9 mouse cellular contexts compared by ENCODE assay signal in genomic region chr9:124037707-124038106, GRCm38 (mm10). TPM values are rescaled to one million over a fixed set of nuclear protein-coding genes. Genes with fewer than 3 reads are reported as not detected.
A peak's percentile ranks its signal among the peaks of the same experiment; 100 is the strongest.
DNase-seq lines count a peak whose midpoint lies in the region; ATAC-seq lines count a peak whose summit lies in the region.
"Had no signal": no experiment of that assay in that cellular context is flagged by ENCODE, and none has a peak within 500 bp of the region (broad histone marks: within the 10 kb centered on the region; RNA-seq: fewer than 3 reads in every experiment).

No protein-coding gene starts in this region.

- intact Hi-C loops in heart, postnatal 36 days (cut with DNase I) = no loop called here

- no peaks in the 10 kb centered on the region for H3K36me3 ChIP-seq in megakaryocyte, embryonic 14.5 days (replicated peaks; ENCODE audit: low read length)

- H3K9me3 ChIP-seq in megakaryocyte, embryonic 14.5 days = no peaks in the 10 kb centered on the region

- peaks cover 50% of the 10 kb centered on the region for H3K4me1 ChIP-seq in megakaryocyte, embryonic 14.5 days

- peak overlapping the region; percentile 14 for H3K4me3 ChIP-seq in megakaryocyte, embryonic 14.5 days (replicated peaks)

- no peaks in the 10 kb centered on the region for H3K27me3 ChIP-seq in megakaryocyte, embryonic 14.5 days (replicated peaks)

- no peak for ATAC-seq in cerebellum, adult (ENCODE audit: insufficient number of reproducible peaks, low FRiP score, low TSS enrichment)

- peak; percentile 21 to 53 for DNase-seq in cerebellum, postnatal 10 days
- DNase-seq in B cell, adult 2 months = peak; percentile 22 to 23
- peak; percentile 52 for DNase-seq in embryo, embryonic 11 days
- peak; percentile 62 to 63 for DNase-seq in heart, postnatal 36 days
- peak; percentile 18 to 68 for DNase-seq in left cerebral cortex, adult 9 months (ENCODE audit: low spot score in 2 of 2)
- DNase-seq in spleen, postnatal 36 days (ENCODE audit: low spot score in 2 of 2) = peak; percentile 78 to 85

RNA-seq across cellular contexts. Expression of gene Ccr3, which starts 15.9 kb away (rescaled TPM):
- total RNA-seq in heart, postnatal 36 days (2021) = not detected
- 1.5 TPM in 1 of 2 replicates, not detected in the other for polyA plus RNA-seq in megakaryocyte, embryonic 14.5 days (2012; ENCODE audit: insufficient read depth, low replicate concordance)

RNA-seq across cellular contexts. Expression of gene Ccr1l1, which starts 59.5 kb away (rescaled TPM):
- total RNA-seq in heart, postnatal 36 days (2021) = not detected
- polyA plus RNA-seq in megakaryocyte, embryonic 14.5 days (2012; ENCODE audit: insufficient read depth, low replicate concordance) = not detected in 2 replicates
- polyA plus RNA-seq: testis, adult 2 months had no signal

Comparison
In these comparisons a context has a peak if more than half of its experiments do, and no peak if none do; other contexts are left out.
1. DNase-seq: peak in every context shown above with its lines; median percentile 82 in spleen, postnatal 36 days; 62 in heart, postnatal 36 days; 52 in embryo, embryonic 11 days; 43 in left cerebral cortex, adult 9 months; 37 in cerebellum, postnatal 10 days; 22 in B cell, adult 2 months.